Mouse (Mus musculus): ENCODE data around the gene Erf. TPM values are rescaled to one million over a fixed set of nuclear protein-coding genes. Genes with fewer than 3 reads are reported as not detected.

Erf gene
- polyA plus RNA-seq, 1 experiment from 2014 or later, result 17.9 TPM

DNA sequence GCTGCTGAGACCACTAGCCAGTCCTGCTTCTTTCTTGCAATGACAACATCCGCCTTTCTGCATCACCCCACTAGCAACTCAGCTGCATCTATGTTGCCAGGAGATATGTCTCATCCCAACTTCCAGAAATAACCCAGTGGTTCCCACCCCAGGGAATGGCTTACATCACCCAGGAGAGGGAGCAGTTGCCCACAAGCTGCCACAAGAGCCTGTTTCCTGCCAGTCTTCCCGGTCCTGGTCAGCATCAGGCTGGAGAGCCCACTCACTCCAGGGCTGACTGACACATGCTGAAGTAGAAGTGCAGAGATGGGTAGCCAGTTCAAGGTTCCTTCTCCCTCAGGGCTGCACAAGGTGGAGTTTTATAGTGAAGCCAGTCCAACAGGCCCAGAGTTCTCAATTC lies 9.5 kb downstream of the Erf start:
- no peak for ATAC-seq (replicated peaks; ENCODE audit: low FRiP score)
- 33% methylated on average over 2 of the region's 2 CpGs for WGBS
- no peaks in the 10 kb centered on the region for H3K27me3 ChIP-seq
- peaks cover 43% of the 10 kb centered on the region for H3K36me3 ChIP-seq
- peaks cover 57% of the 10 kb centered on the region for H3K4me1 ChIP-seq
- H3K9me3 ChIP-seq (replicated peaks), result no peaks in the 10 kb centered on the region
- no peak overlapping the region for H3K9ac ChIP-seq
- 0 out of 2 replicates have a peak overlapping the region, but pooled peaks have one; percentile 6 for H3K4me3 ChIP-seq (replicated peaks)
- no peak overlapping the region for H3K4me2 ChIP-seq
- peak overlapping the region; percentile 5; the same call in 1 of the 2 replicates for H3K27ac ChIP-seq

DNA sequence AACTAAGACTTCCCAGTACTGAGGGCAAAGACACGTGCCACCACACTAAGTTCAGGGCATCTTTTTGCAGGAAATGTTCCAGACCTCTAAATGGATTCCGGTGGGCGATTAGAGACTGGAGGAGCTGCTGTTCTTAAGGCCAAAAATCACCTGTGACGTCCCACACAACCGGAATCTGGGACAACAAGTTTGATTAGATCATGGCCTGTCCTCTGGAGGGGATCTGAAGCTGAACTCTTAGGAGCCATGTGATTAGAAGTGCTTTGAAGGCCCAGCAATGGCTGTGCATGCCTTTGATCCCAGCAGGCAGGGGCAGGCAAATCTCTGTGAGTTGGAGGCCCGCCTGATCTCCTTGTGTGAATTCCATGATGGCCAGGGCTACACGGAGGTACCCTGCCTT lies 9.9 kb downstream of the Erf start:
- no peaks in the 10 kb centered on the region for H3K27me3 ChIP-seq
- no peak overlapping the region for H3K4me3 ChIP-seq (replicated peaks)
- peak overlapping the region; percentile 5; the same call in 1 of the 2 replicates for H3K27ac ChIP-seq
- peaks cover 39% of the 10 kb centered on the region for H3K36me3 ChIP-seq
- ATAC-seq (replicated peaks; ENCODE audit: low FRiP score), result no peak
- H3K9ac ChIP-seq, result no peak overlapping the region
- 62% methylated on average over 7 of the region's 7 CpGs for WGBS
- H3K4me1 ChIP-seq, result peaks cover 57% of the 10 kb centered on the region
- no peaks in the 10 kb centered on the region for H3K9me3 ChIP-seq (replicated peaks)
- H3K4me2 ChIP-seq, result no peak overlapping the region

DNA sequence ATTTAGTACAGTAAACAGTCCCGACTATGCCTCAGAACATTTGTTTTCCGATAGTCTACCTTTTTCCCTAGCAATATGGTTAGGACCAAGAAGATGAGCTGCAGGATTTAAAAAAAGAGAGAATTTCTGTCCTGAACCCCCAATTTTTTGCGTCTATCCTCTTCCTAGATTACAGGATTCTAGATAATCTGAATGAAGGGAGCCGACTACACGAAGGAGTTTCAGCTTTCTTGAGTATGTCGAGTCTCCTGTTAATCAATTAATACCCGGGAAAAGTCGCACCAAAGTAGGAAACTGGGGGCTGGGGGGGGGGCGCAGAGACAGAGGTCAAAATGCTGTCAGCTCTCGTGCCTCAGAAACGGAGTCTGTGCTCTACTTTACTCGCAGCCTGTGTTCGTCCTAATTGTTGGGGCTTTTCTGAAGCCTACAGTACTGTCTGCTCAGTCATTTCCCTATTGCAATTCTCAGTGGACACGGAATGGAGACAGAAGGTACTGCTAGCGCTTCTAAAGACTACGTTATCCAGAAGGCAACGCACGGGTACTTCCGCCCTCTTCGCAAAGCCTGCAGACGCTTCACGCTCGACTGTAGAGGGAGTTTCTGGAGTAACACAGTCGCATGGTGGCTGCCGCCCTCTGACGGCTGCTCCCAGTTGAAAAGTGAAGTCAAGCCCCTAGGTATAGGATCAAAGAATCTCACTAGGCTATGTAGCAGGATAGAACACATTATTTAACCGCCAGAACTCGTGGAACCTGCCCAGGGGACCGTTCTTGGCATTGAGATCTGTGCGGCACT lies 11.5 kb downstream of the Erf start:
- Histone ChIP-seq H3K4me1 (peaks cover 51% of the 10 kb centered on the region), H3K9me3 (replicated peaks) (no peaks in the 10 kb centered on the region), H3K4me3 (replicated peaks) (peak overlapping the region; percentile 96), H3K27me3 (no peaks in the 10 kb centered on the region), H3K36me3 (peaks cover 39% of the 10 kb centered on the region), H3K4me2 (peak overlapping the region; percentile 80), H3K27ac (peak overlapping the region; percentile 91), H3K9ac (peak overlapping the region; percentile 38)
- peak; percentile 55 for ATAC-seq (replicated peaks; ENCODE audit: low FRiP score)
- 2% methylated on average over 30 of the region's 30 CpGs for WGBS

DNA sequence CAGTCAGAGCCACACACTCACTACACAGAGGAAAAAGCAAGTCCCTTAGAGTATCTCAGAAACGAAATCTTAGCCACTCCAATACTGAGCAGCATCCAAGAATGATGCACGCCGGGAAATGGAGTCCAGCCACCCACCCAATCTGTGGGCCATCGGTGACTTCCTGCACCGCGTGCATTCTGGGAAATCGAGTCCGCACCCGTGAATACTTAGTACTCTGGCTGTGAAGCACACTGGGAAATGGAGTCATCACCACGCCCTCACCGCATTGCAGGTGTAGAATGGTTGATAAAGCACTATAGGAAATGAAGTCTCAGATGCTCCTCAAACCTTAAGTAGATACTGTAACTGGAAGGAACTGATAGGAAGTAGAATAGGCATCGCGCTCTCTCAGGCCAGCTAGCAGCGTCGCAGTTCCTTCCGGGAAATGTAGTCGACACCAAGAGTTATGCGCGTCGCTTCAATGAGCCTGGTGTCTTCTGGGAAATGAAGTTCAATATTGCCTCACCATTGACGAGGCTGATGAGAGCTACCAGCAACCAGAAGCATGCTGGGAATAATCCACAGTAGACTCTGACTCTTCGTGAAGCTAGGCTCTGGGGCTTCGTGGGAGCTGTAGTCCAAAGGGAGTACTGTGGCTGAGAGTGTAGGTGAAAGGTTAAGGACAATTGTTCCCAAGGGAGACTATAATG lies 12.4 kb downstream of the Erf start:
- Histone ChIP-seq H3K27ac (peak overlapping the region; percentile 91), H3K36me3 (peaks cover 42% of the 10 kb centered on the region), H3K27me3 (no peaks in the 10 kb centered on the region), H3K9ac (peak overlapping the region; percentile 38; the same call in 1 of the 2 replicates), H3K9me3 (replicated peaks) (no peaks in the 10 kb centered on the region), H3K4me2 (peak overlapping the region; percentile 80), H3K4me1 (peaks cover 45% of the 10 kb centered on the region), H3K4me3 (replicated peaks) (peak overlapping the region; percentile 96)
- under 1% methylated on average over 23 of the region's 23 CpGs for WGBS
- peak; percentile 92 for ATAC-seq (replicated peaks; ENCODE audit: low FRiP score)

DNA sequence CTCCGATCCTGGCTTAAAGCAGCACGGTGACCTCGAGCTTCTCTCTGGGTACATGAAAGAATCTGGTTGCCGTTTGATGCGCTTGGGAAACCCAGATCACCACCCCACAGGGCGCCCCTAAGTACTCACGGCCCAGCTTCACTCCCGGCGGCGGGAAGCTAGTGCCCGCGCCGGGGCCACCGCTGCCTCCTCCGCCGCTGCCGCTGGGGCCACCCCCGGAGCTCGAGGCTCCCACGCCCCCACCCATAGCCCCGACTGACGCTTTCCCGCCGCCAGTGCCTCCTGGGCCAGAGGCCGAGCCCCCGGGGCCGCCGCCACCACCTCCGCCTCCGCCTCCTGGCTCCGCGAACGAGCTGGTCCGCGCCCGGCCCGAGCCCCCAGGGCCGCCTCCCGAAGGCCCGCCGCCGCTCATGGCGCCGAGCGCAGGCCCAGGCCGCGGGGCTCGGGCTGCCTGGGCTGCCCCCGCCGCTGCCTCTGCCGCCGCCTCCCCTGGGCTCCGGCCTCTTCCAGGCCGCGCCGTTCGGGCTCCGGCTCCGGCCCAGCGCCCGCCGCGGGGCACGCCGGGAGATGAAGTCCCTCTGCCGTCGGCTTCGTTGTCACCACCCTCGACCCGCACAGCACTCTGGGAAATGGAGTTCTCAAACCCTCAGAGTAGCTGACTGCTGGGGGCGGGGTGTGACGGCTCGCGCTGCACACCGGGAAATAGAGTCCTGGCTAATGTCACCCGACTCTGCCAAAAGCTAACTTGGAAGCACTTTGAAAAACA lies 13.1 kb downstream of the Erf start, which contains the start of gene Gsk3a:
Gene Gsk3a (minus strand): TSS at position 603 of the 766 bp plus-strand sequence.
- H3K4me2 ChIP-seq, result peak within 1 kb of the TSS; percentile 80
- peaks cover 44% of the 10 kb centered on the region for H3K4me1 ChIP-seq
- H3K9ac ChIP-seq, result peak within 1 kb of the TSS; percentile 99
- ATAC-seq (replicated peaks; ENCODE audit: low FRiP score), result peak; percentile 90
- H3K27me3 ChIP-seq, result no peaks in the 10 kb centered on the region
- H3K4me3 ChIP-seq (replicated peaks), result peak within 1 kb of the TSS; percentile 96
- under 1% methylated on average over 72 of the region's 76 CpGs for WGBS
- H3K36me3 ChIP-seq, result peaks cover 42% of the 10 kb centered on the region
- H3K9me3 ChIP-seq (replicated peaks), result no peaks in the 10 kb centered on the region
- H3K27ac ChIP-seq, result peak within 1 kb of the TSS; percentile 91

DNA sequence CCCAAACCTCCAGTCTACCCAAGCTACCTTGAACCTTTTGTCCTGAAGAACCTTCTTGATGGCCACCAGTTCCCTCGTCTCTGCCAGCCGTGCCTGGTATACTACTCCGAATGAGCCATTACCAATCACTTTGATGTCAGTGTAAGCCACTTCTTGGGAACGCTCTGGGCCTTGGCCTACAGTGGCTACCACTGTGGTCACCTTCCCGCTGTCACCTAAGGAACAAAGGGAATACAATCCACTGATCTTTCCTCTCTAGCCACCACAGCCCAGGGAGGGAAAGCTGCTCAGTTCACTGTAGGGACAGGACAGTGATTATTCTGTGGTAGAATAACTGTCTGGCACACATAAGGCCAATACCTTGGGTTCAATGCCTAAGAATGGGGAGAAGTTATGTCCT lies 15.0 kb downstream of the Erf start:
- Histone ChIP-seq H3K36me3 (peaks cover 52% of the 10 kb centered on the region), H3K9ac (peak overlapping the region; percentile 99)

DNA sequence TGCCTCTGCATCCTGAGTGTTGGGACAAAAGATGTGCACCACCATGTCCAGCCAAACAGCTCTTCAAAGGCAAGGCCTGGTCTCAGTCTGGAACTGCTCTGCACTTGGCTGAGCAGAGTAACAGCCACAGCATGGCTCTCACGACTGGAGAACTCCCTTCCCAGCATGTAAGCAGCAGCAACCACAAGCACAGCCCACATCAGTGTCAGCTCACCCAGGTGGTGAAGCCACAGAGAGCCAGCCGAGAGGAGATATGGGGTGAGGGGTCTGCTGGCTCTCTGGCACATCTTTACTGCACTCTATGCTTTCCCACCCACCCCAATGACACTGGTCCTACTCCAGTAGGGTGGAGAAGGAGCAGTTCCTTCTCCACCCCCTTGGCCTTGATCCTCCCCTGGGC lies 17.5 kb downstream of the Erf start:
- 87% methylated on average over 2 of the region's 2 CpGs for WGBS
- H3K36me3 ChIP-seq, result peaks cover 77% of the 10 kb centered on the region

More for the DNA sequence above, 15.0 kb downstream of the Erf start:
- H3K27ac ChIP-seq, result no peak overlapping the region
- no peaks in the 10 kb centered on the region for H3K9me3 ChIP-seq (replicated peaks)
- H3K27me3 ChIP-seq, result no peaks in the 10 kb centered on the region
- 85% methylated on average over 5 of the region's 5 CpGs for WGBS
- H3K4me1 ChIP-seq, result peaks cover 41% of the 10 kb centered on the region
- H3K4me2 ChIP-seq, result no peak overlapping the region
- no peak overlapping the region for H3K4me3 ChIP-seq (replicated peaks)
- no peak for ATAC-seq (replicated peaks; ENCODE audit: low FRiP score)

DNA sequence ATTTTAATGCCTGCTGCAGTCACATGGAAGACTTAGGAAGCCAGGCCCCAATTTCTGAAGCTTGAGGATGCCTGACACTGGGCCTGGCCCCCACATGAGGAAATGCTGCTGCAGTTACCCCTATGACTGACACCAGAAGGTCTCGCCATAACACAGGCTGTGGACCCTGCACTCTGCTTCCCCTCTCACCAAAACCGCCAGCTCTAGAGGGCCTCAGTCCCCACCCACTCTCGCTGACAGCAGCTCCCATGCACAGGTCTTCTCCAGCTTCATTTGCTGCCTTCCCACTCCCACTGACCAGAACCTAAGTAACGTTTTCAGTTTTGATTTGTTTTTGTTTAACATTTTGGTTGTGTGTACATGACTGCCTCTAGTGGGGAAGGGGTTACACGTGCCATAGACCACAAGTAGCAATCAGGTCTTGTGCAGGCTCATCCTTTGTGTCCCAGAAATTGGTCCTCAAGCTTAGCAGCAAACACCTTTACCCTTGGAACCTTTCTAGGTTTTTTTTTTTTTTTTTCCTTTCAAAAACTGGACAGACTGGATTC lies 18.4 kb downstream of the Erf start:
- no peak for ATAC-seq (replicated peaks; ENCODE audit: low FRiP score)
- Histone ChIP-seq H3K4me1 (peaks cover 25% of the 10 kb centered on the region), H3K4me2 (no peak overlapping the region), H3K27me3 (no peaks in the 10 kb centered on the region), H3K36me3 (peaks cover 86% of the 10 kb centered on the region), H3K4me3 (replicated peaks) (no peak overlapping the region), H3K9me3 (replicated peaks) (no peaks in the 10 kb centered on the region), H3K27ac (no peak overlapping the region), H3K9ac (no peak overlapping the region)
- WGBS, result 62% methylated on average over 5 of the region's 5 CpGs

More for the DNA sequence above, 17.5 kb downstream of the Erf start:
- no peaks in the 10 kb centered on the region for H3K9me3 ChIP-seq (replicated peaks)
- H3K27me3 ChIP-seq, result no peaks in the 10 kb centered on the region
- no peak overlapping the region for H3K4me2 ChIP-seq
- H3K4me3 ChIP-seq (replicated peaks), result no peak overlapping the region
- H3K9ac ChIP-seq, result no peak overlapping the region
- ATAC-seq (replicated peaks; ENCODE audit: low FRiP score), result no peak
- peaks cover 25% of the 10 kb centered on the region for H3K4me1 ChIP-seq
- no peak overlapping the region for H3K27ac ChIP-seq

DNA sequence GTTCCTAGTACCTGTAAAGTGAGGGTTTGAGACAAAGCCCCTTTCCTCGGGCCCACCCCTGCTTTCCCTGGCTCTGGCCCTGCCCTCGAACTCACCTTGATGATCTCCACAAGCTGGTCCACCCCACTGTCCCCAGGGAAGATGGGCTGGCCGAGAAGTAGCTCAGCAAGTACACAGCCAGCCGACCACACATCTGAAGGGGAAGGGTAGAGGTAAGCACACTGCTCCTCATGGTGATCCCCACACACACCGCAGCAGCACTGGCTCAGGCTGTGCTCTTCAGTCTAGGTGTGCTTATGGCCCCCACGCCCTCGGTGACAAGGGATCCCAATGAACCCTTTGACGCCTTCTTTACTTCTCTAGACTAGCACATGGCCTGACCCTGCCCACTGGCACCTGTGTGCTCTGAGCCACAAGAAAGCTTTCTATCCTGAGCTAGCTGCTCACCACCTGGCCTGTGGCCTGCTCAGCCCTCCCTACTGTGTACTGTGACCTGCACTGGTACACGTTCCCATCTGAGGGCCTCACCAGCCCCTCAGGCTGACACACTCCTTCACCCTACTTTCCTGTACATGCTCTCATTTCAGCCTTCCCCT lies 19.8 kb downstream of the Erf start:
- Histone ChIP-seq H3K27ac (no peak overlapping the region), H3K36me3 (peaks cover 99% of the 10 kb centered on the region), H3K4me2 (no peak overlapping the region), H3K4me1 (peaks cover 12% of the 10 kb centered on the region), H3K9me3 (replicated peaks) (no peaks in the 10 kb centered on the region), H3K9ac (no peak overlapping the region), H3K4me3 (replicated peaks) (no peak overlapping the region), H3K27me3 (no peaks in the 10 kb centered on the region)
- WGBS, result 87% methylated on average over 9 of the region's 9 CpGs
- no peak for ATAC-seq (replicated peaks; ENCODE audit: low FRiP score)

DNA sequence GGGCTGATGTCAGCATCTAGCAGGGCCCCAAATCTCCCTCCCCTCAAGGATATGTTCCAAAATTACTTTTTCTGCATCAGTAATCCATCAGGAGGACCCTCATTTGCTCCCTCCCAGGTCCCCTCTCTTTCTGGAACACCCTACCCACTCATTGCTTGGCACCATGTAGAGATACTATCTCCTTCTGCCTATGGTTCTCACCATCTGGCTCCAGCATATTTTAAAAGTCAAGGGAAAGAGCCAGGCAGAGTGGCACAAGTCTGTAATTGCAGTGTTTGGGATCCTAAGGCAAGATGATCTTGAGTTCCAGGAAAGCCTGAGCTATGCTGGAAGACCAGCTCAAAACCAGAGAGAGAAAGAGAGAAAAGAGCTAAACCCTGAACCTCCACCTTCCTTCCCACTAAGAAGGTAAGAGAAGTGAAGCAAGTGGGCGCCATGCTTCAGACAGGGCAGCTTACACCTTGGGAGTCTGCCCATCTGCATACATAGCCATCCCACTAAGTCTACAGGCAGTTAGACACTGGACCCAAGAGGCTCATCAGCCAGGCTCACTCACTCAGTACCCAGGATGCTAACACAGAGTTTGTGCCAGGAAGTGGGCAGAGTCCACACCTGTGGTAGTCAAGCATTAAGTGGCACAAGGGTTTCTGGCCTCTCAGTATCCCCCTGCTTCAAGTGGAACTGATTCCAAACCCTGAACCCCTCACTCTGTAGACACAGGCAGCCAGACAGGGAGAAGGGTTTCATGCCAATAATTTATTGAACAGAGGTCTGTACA lies 22.8 kb downstream of the Erf start:
- Histone ChIP-seq H3K4me2 (no peak overlapping the region), H3K4me3 (replicated peaks) (no peak overlapping the region), H3K4me1 (peaks cover 4% of the 10 kb centered on the region), H3K36me3 (peaks cover 99% of the 10 kb centered on the region), H3K9ac (no peak overlapping the region), H3K9me3 (replicated peaks) (no peaks in the 10 kb centered on the region), H3K27ac (no peak overlapping the region), H3K27me3 (no peaks in the 10 kb centered on the region)
- WGBS, result 83% methylated on average over 1 of the region's 1 CpGs
- no peak for ATAC-seq (replicated peaks; ENCODE audit: low FRiP score)
